Mouse (Mus musculus) spleen, postnatal 14 days (tissue): ENCODE data around the gene Rab13.
A peak's percentile ranks its signal among the peaks of the same experiment; 100 is the strongest.

Experiments
- DNase-seq, 2 experiments: peaks; one replicate each; pipeline ENCODE4 v3.0.0; 2021 to 2022; ENCODE audit warnings: low spot score in 2 of 2

Gene Rab13

DNA sequence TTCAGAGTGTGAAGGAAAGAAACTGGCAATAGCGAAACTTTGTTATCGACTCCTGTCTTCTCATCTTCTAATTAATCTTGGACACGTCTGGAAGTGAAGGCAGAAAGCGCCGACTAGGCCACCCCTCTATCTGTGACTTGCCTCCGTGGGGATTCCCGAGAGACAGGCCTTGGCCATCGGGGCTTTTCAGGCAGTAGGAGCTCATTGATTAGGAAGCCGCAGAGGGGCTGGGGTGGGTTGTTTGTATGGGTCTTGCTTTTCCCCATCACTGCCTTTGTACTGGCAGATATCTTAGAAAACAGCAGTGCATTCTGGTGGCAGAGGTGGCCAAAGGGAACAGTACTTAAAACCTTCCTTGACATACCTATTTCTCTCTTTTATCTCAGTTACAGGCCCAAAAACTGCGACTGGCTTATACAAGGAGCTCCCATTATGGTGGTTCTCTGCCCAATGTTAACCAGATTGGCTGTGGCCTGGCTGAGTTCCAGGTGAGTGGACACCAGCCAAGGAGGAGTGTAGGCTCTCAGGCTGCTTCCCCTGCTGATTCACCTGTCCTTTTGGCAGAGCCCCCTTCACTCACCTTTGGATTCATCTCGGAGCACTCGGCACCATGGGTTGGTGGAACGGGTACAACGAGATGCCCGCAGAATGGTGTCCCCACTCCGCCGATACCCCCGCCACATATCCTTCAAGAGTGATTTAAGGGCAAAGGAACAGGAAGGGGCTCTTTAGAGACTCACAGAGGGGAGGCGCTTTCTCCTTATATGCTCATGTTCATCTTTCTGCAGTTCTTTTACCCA is 43.4 kb downstream of the Rab13 start:
- DNase-seq: no peak

DNA sequence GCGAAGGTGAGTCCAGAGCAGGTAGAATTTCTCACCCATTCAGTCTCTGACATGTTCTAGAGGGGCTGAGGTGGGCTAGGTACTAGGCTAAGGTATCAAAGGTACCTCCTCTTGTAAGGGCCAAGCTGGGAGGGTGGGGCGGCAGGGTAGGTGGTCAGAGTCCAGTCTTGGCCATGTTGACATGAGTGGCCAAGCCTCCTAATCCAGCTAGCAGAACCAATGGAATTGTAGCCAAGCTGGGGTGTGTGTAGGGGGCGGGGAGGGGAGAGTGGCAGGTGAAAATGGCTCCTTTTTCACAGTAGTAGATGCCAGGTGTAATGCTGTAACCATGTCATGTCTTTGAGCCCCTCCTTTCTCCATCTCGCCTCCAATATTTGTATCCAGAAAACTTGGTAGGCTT is 45.0 kb downstream of the Rab13 start:
- DNase-seq: no peak

DNA sequence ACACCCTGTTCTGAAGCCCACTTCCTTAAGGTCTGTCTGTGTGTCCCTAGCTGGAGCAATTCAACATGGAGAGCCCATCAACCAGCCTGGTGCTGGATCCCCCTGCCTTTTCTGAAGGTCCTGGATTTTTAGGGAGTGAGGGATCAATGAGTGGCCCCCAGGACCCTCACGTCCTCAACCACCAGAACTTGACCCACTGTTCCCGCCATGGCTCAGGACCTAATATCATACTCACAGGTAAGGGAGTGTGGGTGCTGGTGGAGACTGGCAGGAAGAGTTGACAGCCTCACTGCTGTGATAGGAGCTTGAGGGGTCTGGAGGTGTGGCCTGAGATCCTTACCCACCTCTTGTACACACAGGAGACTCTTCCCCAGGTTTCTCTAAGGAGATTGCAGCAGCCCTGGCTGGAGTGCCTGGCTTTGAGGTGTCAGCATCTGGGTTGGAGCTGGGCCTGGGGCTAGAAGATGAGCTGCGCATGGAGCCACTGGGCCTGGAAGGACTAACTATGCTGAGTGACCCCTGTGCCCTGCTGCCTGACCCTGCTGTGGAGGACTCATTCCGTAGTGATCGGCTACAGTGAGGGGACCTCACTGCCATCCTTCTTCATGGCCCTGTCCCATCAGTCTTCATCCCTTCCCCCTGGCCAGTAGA is 49.8 kb downstream of the Rab13 start:
- no peak for DNase-seq

DNA sequence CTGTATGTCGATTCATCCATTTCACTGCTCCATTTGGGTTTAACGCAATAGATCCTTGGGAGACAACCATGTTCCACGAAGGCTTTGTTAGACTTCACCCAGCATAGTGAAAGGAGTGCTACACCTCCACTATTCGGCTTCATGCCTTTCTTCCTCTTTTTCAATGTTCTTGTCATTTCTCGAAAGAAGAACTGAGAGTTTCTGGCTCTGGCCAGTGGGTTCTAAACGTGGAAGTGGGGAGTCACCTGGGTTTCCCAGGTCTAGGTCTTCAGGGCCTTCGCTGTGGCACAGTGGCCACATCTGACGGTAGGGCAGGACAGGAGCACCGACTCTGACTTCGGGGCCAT is 51.2 kb downstream of the Rab13 start:
- no peak for DNase-seq

DNA sequence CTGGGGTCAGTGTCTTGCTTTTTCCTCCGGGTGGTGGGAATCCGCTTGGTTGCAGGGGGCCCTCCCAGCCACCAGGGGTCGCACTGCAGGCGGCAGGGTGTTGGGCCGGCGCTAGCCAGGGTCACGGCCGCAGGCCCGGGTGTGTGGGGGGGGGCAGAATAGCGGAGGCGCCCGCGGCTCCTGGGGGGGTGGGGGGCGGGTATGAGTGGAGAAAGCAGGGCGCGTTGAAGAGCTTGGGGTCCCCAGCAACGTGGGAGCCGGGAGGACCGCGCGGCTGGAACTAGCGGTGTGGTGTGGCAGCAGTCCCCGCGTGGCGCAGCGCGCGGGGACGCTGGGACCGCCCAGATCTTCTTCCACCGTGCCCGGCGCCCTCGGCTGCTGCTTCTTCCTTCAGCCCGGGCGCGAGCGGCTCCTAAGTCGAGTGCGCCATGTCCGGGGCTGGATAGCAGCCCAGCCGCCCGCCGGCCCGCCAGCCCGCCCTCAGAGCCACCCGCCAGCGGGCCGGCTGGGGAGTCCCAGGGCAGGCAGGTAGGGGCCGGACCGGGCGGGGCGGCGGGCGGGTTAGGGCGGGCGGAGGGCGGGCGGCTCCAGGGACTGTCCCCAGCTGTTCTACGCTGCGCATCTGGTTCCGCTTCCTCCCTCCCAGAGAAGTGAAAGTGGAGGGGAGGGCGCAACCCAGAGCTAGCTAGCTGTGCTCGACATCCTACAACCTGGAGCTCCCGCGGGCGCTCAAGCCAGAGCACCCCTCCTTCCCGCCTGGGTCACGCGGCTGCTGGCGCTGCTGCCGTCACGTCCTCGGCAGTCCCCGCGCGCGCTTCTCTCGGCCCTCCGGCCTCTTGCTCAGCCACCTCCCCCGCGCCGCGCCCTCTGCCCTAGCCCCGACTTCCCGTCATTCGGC is 51.8 kb downstream of the Rab13 start, which contains the start of gene Dennd4b:
Dennd4b (plus strand) TSS at position 152 of the 898 bp plus-strand sequence.
- DNase-seq: peak; percentile 88 to 94

DNA sequence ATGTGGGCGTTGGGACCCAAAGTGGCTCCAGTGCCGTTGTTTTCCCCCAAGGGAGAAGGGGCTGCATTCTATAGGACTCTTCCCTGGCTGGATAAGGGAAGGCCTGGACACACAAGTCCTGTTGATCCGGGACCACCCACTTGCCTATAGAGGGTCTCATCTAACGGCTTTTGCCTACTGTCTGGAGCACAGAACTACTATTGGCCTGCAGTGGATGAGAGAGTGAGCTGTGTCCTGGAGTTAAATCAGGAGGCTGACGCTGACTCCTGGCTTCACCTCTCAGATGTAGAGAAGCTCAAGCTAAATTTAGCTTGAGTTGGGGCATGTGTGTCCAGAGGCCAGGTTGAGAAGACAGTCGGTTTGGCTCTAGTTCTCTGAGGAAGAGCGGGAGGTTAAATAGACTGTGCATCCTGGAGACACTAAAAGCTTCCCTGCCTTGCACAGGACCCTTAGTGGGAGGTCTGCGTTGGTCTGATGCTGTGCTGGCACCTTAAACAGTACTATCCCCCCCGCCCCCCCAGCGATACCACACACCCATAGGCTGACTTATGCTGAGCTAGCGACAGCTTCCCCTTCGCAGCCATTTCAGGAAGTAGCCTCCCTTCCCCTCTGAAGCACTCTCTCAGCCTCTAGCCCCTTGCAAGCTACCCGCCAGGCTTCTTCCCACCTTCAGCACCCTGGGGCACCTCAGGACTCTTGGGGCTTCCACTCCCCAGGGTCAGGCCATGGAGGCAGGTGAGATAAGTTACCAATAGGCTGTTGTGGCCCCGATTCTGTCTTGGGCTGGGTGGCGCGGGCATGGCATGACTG is 52.6 kb downstream of the Rab13 start:
- peak in 1 of 2 experiments; percentile 41 for DNase-seq

DNA sequence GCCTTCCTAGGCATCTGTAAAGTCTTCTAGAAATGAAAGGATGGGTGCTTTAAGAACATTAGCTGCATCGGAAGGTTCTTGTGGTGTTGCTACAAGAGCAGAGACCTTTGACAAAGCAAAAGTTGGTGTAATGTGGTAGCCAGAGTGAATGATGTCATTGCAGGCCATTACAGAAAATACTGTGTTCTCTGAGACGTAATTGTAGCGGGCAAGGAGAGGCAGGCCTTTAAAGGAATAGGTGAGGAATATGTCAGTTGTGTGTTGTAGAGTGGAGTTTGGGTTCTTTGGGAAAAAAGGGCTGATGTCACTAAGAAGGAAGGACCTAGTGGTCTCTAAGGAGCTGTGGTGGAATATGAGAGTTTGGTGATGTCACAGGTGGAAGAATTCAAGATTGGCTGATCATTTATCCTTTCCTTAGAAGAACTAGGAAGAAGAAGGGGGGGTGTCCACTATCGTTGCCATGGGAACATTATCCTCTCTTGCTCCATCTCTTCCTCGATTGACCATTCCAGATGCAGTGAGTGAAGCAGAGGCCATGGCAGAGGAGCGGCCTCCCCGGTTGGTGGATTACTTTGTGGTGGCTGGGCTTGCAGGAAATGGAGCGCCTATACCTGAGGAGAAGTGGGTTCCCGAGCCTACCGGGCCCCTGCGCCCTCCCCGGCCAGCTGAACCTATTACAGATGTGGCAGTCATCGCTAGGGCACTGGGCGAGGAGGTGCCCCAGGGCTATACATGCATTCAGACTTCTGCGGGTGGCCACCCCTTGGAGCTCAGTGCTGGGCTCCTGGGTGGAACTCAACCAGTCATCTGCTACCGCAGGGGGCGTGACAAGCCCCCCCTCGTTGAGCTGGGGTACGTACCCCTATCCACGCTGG is 53.6 kb downstream of the Rab13 start:
- no peak for DNase-seq

DNA sequence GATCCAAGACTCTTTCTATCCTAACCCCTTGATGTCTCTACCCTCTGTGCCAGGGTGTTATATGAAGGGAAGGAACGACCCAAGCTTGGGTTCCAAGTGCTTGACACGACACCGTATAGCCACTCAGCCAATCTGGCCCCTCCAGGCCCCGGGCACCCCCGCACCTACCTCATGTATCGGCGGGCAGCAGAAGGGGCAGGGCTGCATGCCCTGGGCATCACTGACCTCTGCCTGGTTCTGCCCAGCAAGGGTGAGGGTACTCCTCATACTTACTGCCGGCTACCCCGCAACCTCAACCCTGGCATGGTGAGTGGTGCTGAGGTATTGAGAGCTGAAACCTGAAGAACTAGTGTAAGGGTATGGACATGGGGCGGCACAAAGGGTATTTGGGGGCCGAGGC is 54.7 kb downstream of the Rab13 start:
- no peak for DNase-seq

DNA sequence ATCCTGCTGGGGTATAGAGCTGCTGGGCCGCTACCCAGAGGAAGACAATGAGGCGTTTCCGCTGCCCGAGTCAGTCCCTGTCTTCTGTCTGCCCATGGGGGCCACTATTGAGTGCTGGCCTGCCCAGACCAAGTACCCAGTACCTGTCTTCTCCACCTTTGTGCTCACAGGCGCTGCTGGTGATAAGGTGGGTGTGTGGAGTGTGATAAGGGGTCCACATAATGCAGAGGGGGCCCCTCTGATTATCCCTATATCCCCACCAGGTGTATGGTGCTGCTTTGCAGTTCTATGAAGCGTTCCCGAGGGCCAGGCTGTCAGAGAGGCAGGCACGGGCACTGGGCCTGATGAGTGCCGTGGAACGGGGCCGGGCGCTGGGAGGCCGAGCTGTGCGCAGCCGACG is 55.5 kb downstream of the Rab13 start:
- no peak for DNase-seq

DNA sequence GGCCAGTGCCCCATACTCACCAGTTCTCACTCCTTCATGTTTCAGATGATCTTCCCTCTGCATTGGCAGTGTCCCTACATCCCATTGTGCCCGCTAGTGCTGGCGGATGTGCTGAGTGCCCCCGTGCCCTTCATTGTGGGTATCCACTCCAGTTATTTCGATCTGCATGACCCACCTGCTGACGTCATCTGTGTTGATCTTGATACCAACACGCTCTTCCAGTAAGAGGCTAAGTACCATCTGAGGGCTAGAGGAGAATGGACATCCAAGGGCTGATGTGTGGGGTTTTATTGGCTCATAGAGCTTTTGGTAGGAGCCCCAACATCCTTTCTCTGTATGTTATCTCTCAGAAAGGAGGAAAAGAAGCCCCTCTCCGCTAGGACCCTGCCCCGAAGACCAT is 57.3 kb downstream of the Rab13 start:
- DNase-seq: no peak

DNA sequence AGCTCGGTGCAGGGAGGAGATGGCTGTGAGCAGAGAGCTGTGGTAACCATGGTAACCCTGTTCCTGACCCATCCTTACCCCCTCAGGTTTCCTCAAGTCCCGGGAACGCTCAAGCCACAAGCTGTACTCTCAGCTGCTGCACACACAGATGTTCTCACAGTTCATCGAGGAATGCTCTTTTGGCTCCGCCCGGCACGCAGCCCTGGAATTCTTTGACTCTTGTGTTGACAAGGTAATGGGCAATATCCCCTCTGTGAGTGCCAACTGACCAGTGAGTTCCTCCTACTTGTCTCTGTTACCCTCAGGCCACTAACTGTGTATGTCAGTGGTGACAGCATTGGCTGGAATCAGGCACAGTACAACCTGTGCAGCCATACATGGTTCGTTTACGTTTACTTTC is 58.7 kb downstream of the Rab13 start:
- DNase-seq: no peak

DNA sequence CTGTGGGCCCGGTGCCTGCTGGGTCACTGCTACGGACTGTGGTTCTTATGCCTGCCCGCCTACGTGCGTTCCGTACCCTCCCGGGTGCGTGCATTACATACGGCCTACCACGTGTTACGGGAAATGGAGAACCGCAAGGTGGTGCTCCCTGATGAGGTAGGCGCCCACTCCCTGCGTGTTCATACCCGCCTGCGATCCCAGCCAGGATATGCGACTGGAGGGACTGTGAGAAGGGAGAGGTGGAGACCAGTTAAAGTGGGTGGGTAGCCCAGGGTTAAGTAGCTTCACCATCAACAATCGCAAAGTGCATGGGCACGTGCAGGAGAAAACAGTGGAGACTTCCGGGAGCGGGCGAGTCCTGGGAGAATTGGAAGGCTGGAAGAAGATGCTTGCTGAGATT is 60.4 kb downstream of the Rab13 start:
- DNase-seq: no peak

DNA sequence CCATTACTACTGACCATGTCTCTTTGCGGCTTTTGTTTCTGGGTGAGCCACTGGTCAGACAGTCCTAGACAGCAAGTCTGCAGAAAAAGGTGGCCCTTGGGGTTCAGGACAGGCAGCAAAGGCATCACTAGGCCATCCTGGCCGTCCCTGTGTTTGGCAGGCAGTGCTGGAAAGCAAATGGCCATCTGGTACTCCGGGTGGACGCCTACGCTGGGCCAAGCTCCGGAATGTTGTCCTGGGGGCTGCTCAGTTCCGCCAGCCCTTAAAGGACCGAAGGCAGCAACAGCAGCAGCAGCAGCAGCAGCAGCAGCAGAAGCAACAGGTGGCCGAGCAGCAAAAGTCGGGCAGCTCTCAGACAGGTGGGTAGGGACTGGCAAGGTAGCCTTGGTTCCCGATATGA is 61.8 kb downstream of the Rab13 start:
- no peak for DNase-seq
